Mouse (Mus musculus): ENCODE results near the gene Rbfox1. TPM values are rescaled to one million over a fixed set of nuclear protein-coding genes. Genes with fewer than 3 reads are reported as not detected.

The Rbfox1 gene
- polyA plus RNA-seq, 1 experiment from 2014 or later = 4.5 TPM

GRCm38 (mm10) chr16:6098116-6098515 lies 213.0 kb downstream of the Rbfox1 start:
- Histone ChIP-seq H3K36me3 (ENCODE audit: control insufficient read depth, insufficient read depth, low read length) (no peaks in the 10 kb centered on the region), H3K9me3 (replicated peaks; ENCODE audit: control insufficient read depth, low read length) (no peaks in the 10 kb centered on the region), H3K4me1 (ENCODE audit: control insufficient read depth, insufficient read depth, low read length) (no peaks in the 10 kb centered on the region), H3K27me3 (ENCODE audit: control insufficient read depth, insufficient read depth, low read length) (no peaks in the 10 kb centered on the region), H3K9ac (ENCODE audit: low read length) (no peak overlapping the region), H3K4me2 (ENCODE audit: low read depth, low read length) (no peak overlapping the region), H3K4me3 (replicated peaks; ENCODE audit: low read length) (no peak overlapping the region), H3K27ac (ENCODE audit: low read length) (no peak overlapping the region)
- 84% methylated on average over 3 of the region's 3 CpGs for WGBS
- ATAC-seq (ENCODE audit: insufficient read depth, low FRiP score) = no peak

DNA sequence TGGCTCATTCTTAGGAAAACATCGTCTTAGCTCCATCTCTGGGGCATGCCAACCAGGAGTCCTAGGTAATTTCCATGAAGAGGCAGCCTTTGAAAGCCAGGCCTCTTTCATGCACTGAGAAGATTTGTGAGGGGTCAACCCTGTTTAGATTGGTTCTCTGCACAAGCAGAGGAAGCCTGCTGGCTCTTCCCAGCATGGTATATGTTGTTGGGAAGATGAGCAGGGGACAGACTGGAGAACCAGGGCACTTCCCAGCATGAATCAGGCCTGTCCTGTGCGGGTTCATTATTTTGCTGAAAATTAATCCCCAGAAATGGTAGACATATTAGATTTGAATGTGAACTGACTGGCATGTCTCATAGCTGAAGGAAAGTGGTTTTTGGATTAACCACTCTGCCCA lies 214.4 kb downstream of the Rbfox1 start:
- H3K4me3 ChIP-seq (replicated peaks; ENCODE audit: low read length) = no peak overlapping the region
- ATAC-seq (ENCODE audit: insufficient read depth, low FRiP score) = no peak
- H3K4me2 ChIP-seq (ENCODE audit: low read depth, low read length) = no peak overlapping the region
- no peaks in the 10 kb centered on the region for H3K4me1 ChIP-seq (ENCODE audit: control insufficient read depth, insufficient read depth, low read length)
- no peaks in the 10 kb centered on the region for H3K36me3 ChIP-seq (ENCODE audit: control insufficient read depth, insufficient read depth, low read length)
- H3K27ac ChIP-seq (ENCODE audit: low read length) = no peak overlapping the region
- H3K9me3 ChIP-seq (replicated peaks; ENCODE audit: control insufficient read depth, low read length) = no peaks in the 10 kb centered on the region
- WGBS = 87% methylated on average over 2 of the region's 2 CpGs
- H3K9ac ChIP-seq (ENCODE audit: low read length) = no peak overlapping the region
- no peaks in the 10 kb centered on the region for H3K27me3 ChIP-seq (ENCODE audit: control insufficient read depth, insufficient read depth, low read length)

- no peak overlapping the region for H3K27ac ChIP-seq (ENCODE audit: low read length)
- no peaks in the 10 kb centered on the region for H3K4me1 ChIP-seq (ENCODE audit: control insufficient read depth, insufficient read depth, low read length)
- WGBS = 72% methylated on average over 5 of the region's 5 CpGs
- no peaks in the 10 kb centered on the region for H3K27me3 ChIP-seq (ENCODE audit: control insufficient read depth, insufficient read depth, low read length)
- H3K36me3 ChIP-seq (ENCODE audit: control insufficient read depth, insufficient read depth, low read length) = no peaks in the 10 kb centered on the region
- no peak for ATAC-seq (ENCODE audit: insufficient read depth, low FRiP score)
- H3K9me3 ChIP-seq (replicated peaks; ENCODE audit: control insufficient read depth, low read length) = no peaks in the 10 kb centered on the region
- no peak overlapping the region for H3K4me3 ChIP-seq (replicated peaks; ENCODE audit: low read length)
- no peak overlapping the region for H3K9ac ChIP-seq (ENCODE audit: low read length)
- no peak overlapping the region for H3K4me2 ChIP-seq (ENCODE audit: low read depth, low read length)
These were observed 215.3 kb downstream of the Rbfox1 start for GRCm38 (mm10) chr16:6100421-6100877.

DNA sequence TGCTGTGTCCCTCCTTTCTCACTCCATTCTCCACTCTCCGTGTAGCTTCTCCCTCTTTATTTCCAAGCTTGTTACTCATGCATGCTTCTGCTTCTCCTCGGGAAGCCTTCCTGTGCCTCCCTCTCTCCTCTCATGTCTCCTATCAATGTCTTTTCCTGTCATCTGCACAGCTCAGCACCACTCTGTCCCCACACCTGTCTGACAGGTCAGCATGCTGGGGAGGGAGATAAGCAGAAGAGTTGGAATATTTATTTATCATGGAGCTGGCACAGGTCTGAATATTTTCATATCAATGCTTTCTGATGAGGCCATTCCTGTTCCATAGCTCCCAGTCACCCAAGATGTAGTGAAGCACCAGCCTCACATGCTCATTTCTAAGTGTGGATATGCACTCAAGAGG lies 218.6 kb downstream of the Rbfox1 start:
- Histone ChIP-seq H3K36me3 (ENCODE audit: control insufficient read depth, insufficient read depth, low read length) (no peaks in the 10 kb centered on the region), H3K9me3 (replicated peaks; ENCODE audit: control insufficient read depth, low read length) (no peaks in the 10 kb centered on the region), H3K27me3 (ENCODE audit: control insufficient read depth, insufficient read depth, low read length) (no peaks in the 10 kb centered on the region), H3K4me2 (ENCODE audit: low read depth, low read length) (no peak overlapping the region), H3K9ac (ENCODE audit: low read length) (no peak overlapping the region), H3K27ac (ENCODE audit: low read length) (no peak overlapping the region), H3K4me1 (ENCODE audit: control insufficient read depth, insufficient read depth, low read length) (no peaks in the 10 kb centered on the region), H3K4me3 (replicated peaks; ENCODE audit: low read length) (no peak overlapping the region)
- 72% methylated on average over 2 of the region's 2 CpGs for WGBS
- no peak for ATAC-seq (ENCODE audit: insufficient read depth, low FRiP score)

DNA sequence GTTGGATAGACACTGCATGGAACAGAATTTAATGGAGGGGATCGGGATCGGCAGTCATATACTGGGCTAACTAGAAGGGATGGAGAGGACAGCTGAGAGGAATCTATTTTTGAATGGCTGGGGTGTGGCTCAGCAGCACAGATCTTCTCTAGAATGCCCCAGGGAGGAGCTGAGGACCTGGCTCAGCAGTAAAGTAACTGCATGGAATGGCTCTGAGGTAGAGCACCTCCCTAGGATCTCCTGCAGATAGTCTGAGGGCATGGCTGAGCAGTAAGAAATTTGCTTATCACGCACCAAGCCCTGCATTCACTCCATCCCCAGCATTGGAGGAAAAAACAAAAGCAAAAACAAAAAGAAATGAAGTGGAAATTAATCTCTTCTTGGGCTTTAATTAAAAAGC lies 225.0 kb downstream of the Rbfox1 start:
- Histone ChIP-seq H3K4me2 (ENCODE audit: low read depth, low read length) (no peak overlapping the region), H3K4me3 (replicated peaks; ENCODE audit: low read length) (no peak overlapping the region), H3K27me3 (ENCODE audit: control insufficient read depth, insufficient read depth, low read length) (no peaks in the 10 kb centered on the region), H3K9me3 (replicated peaks; ENCODE audit: control insufficient read depth, low read length) (no peaks in the 10 kb centered on the region), H3K9ac (ENCODE audit: low read length) (no peak overlapping the region), H3K4me1 (ENCODE audit: control insufficient read depth, insufficient read depth, low read length) (no peaks in the 10 kb centered on the region), H3K27ac (ENCODE audit: low read length) (no peak overlapping the region), H3K36me3 (ENCODE audit: control insufficient read depth, insufficient read depth, low read length) (no peaks in the 10 kb centered on the region)
- no peak for ATAC-seq (ENCODE audit: insufficient read depth, low FRiP score)
- 87% methylated on average over 3 of the region's 3 CpGs for whole genome bisulfite sequencing

- Histone ChIP-seq H3K4me2 (ENCODE audit: low read depth, low read length) (no peak overlapping the region), H3K4me1 (ENCODE audit: control insufficient read depth, insufficient read depth, low read length) (no peaks in the 10 kb centered on the region), H3K4me3 (replicated peaks; ENCODE audit: low read length) (no peak overlapping the region), H3K27me3 (ENCODE audit: control insufficient read depth, insufficient read depth, low read length) (no peaks in the 10 kb centered on the region), H3K9ac (ENCODE audit: low read length) (no peak overlapping the region), H3K36me3 (ENCODE audit: control insufficient read depth, insufficient read depth, low read length) (no peaks in the 10 kb centered on the region), H3K27ac (ENCODE audit: low read length) (no peak overlapping the region), H3K9me3 (replicated peaks; ENCODE audit: control insufficient read depth, low read length) (no peaks in the 10 kb centered on the region)
- 19% methylated on average over 5 of the region's 5 CpGs for WGBS
- no peak for ATAC-seq (ENCODE audit: insufficient read depth, low FRiP score)
These were observed 228.8 kb downstream of the Rbfox1 start for GRCm38 (mm10) chr16:6113836-6114475.

GRCm38 (mm10) chr16:6119472-6119871 lies 234.3 kb downstream of the Rbfox1 start:
- no peak overlapping the region for H3K9ac ChIP-seq (ENCODE audit: low read length)
- no peaks in the 10 kb centered on the region for H3K36me3 ChIP-seq (ENCODE audit: control insufficient read depth, insufficient read depth, low read length)
- no peak overlapping the region for H3K4me3 ChIP-seq (replicated peaks; ENCODE audit: low read length)
- H3K4me1 ChIP-seq (ENCODE audit: control insufficient read depth, insufficient read depth, low read length) = no peaks in the 10 kb centered on the region
- no peak for ATAC-seq (ENCODE audit: insufficient read depth, low FRiP score)
- no peaks in the 10 kb centered on the region for H3K9me3 ChIP-seq (replicated peaks; ENCODE audit: control insufficient read depth, low read length)
- no peak overlapping the region for H3K4me2 ChIP-seq (ENCODE audit: low read depth, low read length)
- H3K27me3 ChIP-seq (ENCODE audit: control insufficient read depth, insufficient read depth, low read length) = no peaks in the 10 kb centered on the region
- H3K27ac ChIP-seq (ENCODE audit: low read length) = no peak overlapping the region
- 10% methylated on average over 1 of the region's 1 CpGs for WGBS

GRCm38 (mm10) chr16:6121232-6121631 lies 236.1 kb downstream of the Rbfox1 start:
- Histone ChIP-seq H3K4me1 (ENCODE audit: control insufficient read depth, insufficient read depth, low read length) (no peaks in the 10 kb centered on the region), H3K9ac (ENCODE audit: low read length) (no peak overlapping the region), H3K4me2 (ENCODE audit: low read depth, low read length) (no peak overlapping the region), H3K4me3 (replicated peaks; ENCODE audit: low read length) (no peak overlapping the region), H3K9me3 (replicated peaks; ENCODE audit: control insufficient read depth, low read length) (no peaks in the 10 kb centered on the region), H3K27ac (ENCODE audit: low read length) (no peak overlapping the region), H3K27me3 (ENCODE audit: control insufficient read depth, insufficient read depth, low read length) (no peaks in the 10 kb centered on the region), H3K36me3 (ENCODE audit: control insufficient read depth, insufficient read depth, low read length) (no peaks in the 10 kb centered on the region)
- WGBS = 90% methylated on average over 4 of the region's 4 CpGs
- ATAC-seq (ENCODE audit: insufficient read depth, low FRiP score) = no peak

DNA sequence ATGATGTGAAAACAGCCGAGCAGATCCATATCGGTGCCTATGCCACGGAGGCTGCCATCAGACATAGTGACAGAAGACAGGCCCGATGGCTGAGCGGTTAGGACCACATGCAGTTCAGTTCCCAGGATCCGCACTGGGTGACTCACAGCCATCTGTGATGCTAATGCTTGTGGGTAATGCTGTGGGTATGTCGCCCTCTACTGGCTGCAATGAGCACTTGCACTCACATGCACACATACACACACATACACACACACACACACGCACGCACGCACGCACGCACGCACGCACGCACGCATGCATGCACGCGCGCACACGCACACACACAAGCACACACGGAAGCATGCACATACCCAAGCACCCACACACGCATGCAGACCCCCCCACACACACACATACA lies 237.7 kb downstream of the Rbfox1 start:
- no peaks in the 10 kb centered on the region for H3K4me1 ChIP-seq (ENCODE audit: control insufficient read depth, insufficient read depth, low read length)
- H3K4me3 ChIP-seq (replicated peaks; ENCODE audit: low read length) = no peak overlapping the region
- H3K9me3 ChIP-seq (replicated peaks; ENCODE audit: control insufficient read depth, low read length) = no peaks in the 10 kb centered on the region
- H3K36me3 ChIP-seq (ENCODE audit: control insufficient read depth, insufficient read depth, low read length) = no peaks in the 10 kb centered on the region
- no peaks in the 10 kb centered on the region for H3K27me3 ChIP-seq (ENCODE audit: control insufficient read depth, insufficient read depth, low read length)
- ATAC-seq (ENCODE audit: insufficient read depth, low FRiP score) = no peak
- 95% methylated on average over 22 of the region's 22 CpGs for WGBS
- H3K4me2 ChIP-seq (ENCODE audit: low read depth, low read length) = no peak overlapping the region
- H3K9ac ChIP-seq (ENCODE audit: low read length) = no peak overlapping the region
- no peak overlapping the region for H3K27ac ChIP-seq (ENCODE audit: low read length)

All from stomach, embryonic 16.5 days (tissue).